Mouse (Mus musculus): ENCODE results near the gene Tenm4. TPM values are rescaled to one million over a fixed set of nuclear protein-coding genes. Genes with fewer than 3 reads are reported as not detected.

Tenm4 gene
- total and polyA plus RNA-seq, 3 experiments = 9.2 to 15.2 TPM; not detected in 1

GRCm38 (mm10) chr7:96905422-96905821 lies 734.4 kb downstream of the Tenm4 start:
- H3K4me1 ChIP-seq (ENCODE audit: control insufficient read depth in 1 of 2, insufficient read depth in 2 of 2, low read length in 2 of 2) = no peaks in the 10 kb centered on the region
- no peak overlapping the region for H3K4me3 ChIP-seq (ENCODE audit: control insufficient read depth in 1 of 2, insufficient read depth in 1 of 2, low read depth in 2 of 2, low read length in 2 of 2)
- no peak overlapping the region for H3K27ac ChIP-seq (ENCODE audit: control insufficient read depth, low read depth, low read length)
- H3K36me3 ChIP-seq (ENCODE audit: control insufficient read depth in 1 of 2, insufficient read depth in 2 of 2, low read length in 2 of 2) = no peaks in the 10 kb centered on the region
- H3K79me2 ChIP-seq (ENCODE audit: control insufficient read depth, insufficient read depth, low read length, poor library complexity) = no peaks in the 10 kb centered on the region
- H3K27me3 ChIP-seq (ENCODE audit: control insufficient read depth in 1 of 2, insufficient read depth in 2 of 2, low read length in 2 of 2) = no peaks in the 10 kb centered on the region
- DNase-seq (ENCODE audit: low read depth, low spot score) = no peak
- no peak overlapping the region for H3K9ac ChIP-seq (ENCODE audit: control insufficient read depth, low read depth, low read length, poor library complexity, severe bottlenecking)
- TF ChIP-seq BHLHE40 (IDR thresholded peaks at IDR 0.05; ENCODE audit: borderline replicate concordance, low read depth, low read length) = no peak
- TF ChIP-seq MAFK (IDR thresholded peaks at IDR 0.05; ENCODE audit: borderline replicate concordance, low read depth, low read length) = no peak
- TF ChIP-seq NELFE (IDR thresholded peaks at IDR 0.05; ENCODE audit: low read depth, low read length) = no peak
- TF ChIP-seq ZNF384 (IDR thresholded peaks at IDR 0.05; ENCODE audit: low read depth, low read length) = no peak
- no peak for TF ChIP-seq UBTF (IDR thresholded peaks at IDR 0.05; ENCODE audit: borderline replicate concordance, insufficient read depth, low read depth, low read length)
- TF ChIP-seq TCF12 (IDR thresholded peaks at IDR 0.05; ENCODE audit: low read depth, low read length) = no peak
- TF ChIP-seq ETS1 (IDR thresholded peaks at IDR 0.05; ENCODE audit: low read depth, low read length) = no peak
- TF ChIP-seq TBP (IDR thresholded peaks at IDR 0.05; ENCODE audit: low read depth, low read length) = no peak
- TF ChIP-seq ZMIZ1 (IDR thresholded peaks at IDR 0.05; ENCODE audit: low read depth, low read length) = no peak
- TF ChIP-seq RCOR1 (IDR thresholded peaks at IDR 0.05; ENCODE audit: low read depth, low read length) = no peak
- no peak for TF ChIP-seq SIN3A (IDR thresholded peaks at IDR 0.05; ENCODE audit: low read length)
- TF ChIP-seq USF1 (IDR thresholded peaks at IDR 0.05; ENCODE audit: low read depth, low read length) = no peak
- TF ChIP-seq E2F4 (IDR thresholded peaks at IDR 0.05; ENCODE audit: borderline replicate concordance, low read depth, low read length) = no peak
- no peak for TF ChIP-seq ELF1 (IDR thresholded peaks at IDR 0.05; ENCODE audit: low read depth, low read length)
- no peak for TF ChIP-seq POLR2AphosphoS5 (IDR thresholded peaks at IDR 0.05; ENCODE audit: borderline replicate concordance, low read depth, low read length)
- no peak for TF ChIP-seq GATA1 (IDR thresholded peaks at IDR 0.05; ENCODE audit: low read depth, low read length)
- TF ChIP-seq TAL1 (IDR thresholded peaks at IDR 0.05; ENCODE audit: low read length) = no peak
- TF ChIP-seq MYB (IDR thresholded peaks at IDR 0.05; ENCODE audit: low read depth, low read length) = no peak
- no peaks in the 10 kb centered on the region for H3K9me3 ChIP-seq (replicated peaks; ENCODE audit: insufficient read depth, low read length)

- no peak overlapping the region for H3K9ac ChIP-seq (ENCODE audit: control insufficient read depth, low read depth, low read length, poor library complexity, severe bottlenecking)
- no peaks in the 10 kb centered on the region for H3K36me3 ChIP-seq (ENCODE audit: control insufficient read depth in 1 of 2, insufficient read depth in 2 of 2, low read length in 2 of 2)
- TF ChIP-seq ZNF384 (IDR thresholded peaks at IDR 0.05; ENCODE audit: low read depth, low read length) = no peak
- no peak for TF ChIP-seq KAT2A (conservative IDR thresholded peaks at IDR 0.05; ENCODE audit: low read depth, low read length)
- TF ChIP-seq NELFE (IDR thresholded peaks at IDR 0.05; ENCODE audit: low read depth, low read length) = no peak
- no peak for TF ChIP-seq POLR2AphosphoS5 (IDR thresholded peaks at IDR 0.05; ENCODE audit: borderline replicate concordance, low read depth, low read length)
- no peak for TF ChIP-seq USF1 (IDR thresholded peaks at IDR 0.05; ENCODE audit: low read depth, low read length)
- no peak for TF ChIP-seq MAFK (IDR thresholded peaks at IDR 0.05; ENCODE audit: borderline replicate concordance, low read depth, low read length)
- TF ChIP-seq USF2 (IDR thresholded peaks at IDR 0.05; ENCODE audit: borderline replicate concordance in 1 of 2, insufficient read depth in 1 of 2, low read depth in 1 of 2, low read length in 2 of 2) = no peak
- TF ChIP-seq RCOR1 (IDR thresholded peaks at IDR 0.05; ENCODE audit: low read depth, low read length) = no peak
- no peak for TF ChIP-seq SMC3 (IDR thresholded peaks at IDR 0.05; ENCODE audit: low read depth, low read length)
- TF ChIP-seq CHD1 (IDR thresholded peaks at IDR 0.05; ENCODE audit: low read depth, low read length) = no peak
Observed at GRCm38 (mm10) chr7:96906216-96906615, 735.2 kb downstream of the Tenm4 start.

More at GRCm38 (mm10) chr7:96906216-96906615, 735.2 kb downstream of the Tenm4 start:
- no peaks in the 10 kb centered on the region for H3K27me3 ChIP-seq (ENCODE audit: control insufficient read depth in 1 of 2, insufficient read depth in 2 of 2, low read length in 2 of 2)
- no peaks in the 10 kb centered on the region for H3K79me2 ChIP-seq (ENCODE audit: control insufficient read depth, insufficient read depth, low read length, poor library complexity)
- H3K27ac ChIP-seq (ENCODE audit: control insufficient read depth, low read depth, low read length) = no peak overlapping the region
- no peaks in the 10 kb centered on the region for H3K9me3 ChIP-seq (replicated peaks; ENCODE audit: insufficient read depth, low read length)
- no peaks in the 10 kb centered on the region for H3K4me1 ChIP-seq (ENCODE audit: control insufficient read depth in 1 of 2, insufficient read depth in 2 of 2, low read length in 2 of 2)
- no peak overlapping the region for H3K4me3 ChIP-seq (ENCODE audit: control insufficient read depth in 1 of 2, insufficient read depth in 1 of 2, low read depth in 2 of 2, low read length in 2 of 2)
- DNase-seq (ENCODE audit: low read depth, low spot score) = no peak
